Mouse (Mus musculus) midbrain, embryonic 14.5 days (tissue): Measurements from ENCODE around the gene Kcnj15. TPM values are rescaled to one million over a fixed set of nuclear protein-coding genes. Genes with fewer than 3 reads are reported as not detected.

Source experiments
- ATAC-seq: fragments of 200-750 bp; cut with Nextera tagmentation; 2 replicates; pipeline ENCODE4 v1.8.0; 2017; ENCODE audit warnings: moderate number of reproducible peaks, moderate library complexity; ENCODE audit not compliant: low FRiP score, low TSS enrichment
- DNase-seq: peaks from one replicate; pipeline ENCODE4 v3.0.0-alpha.2; 2015
- H3K27ac ChIP-seq: fragments of 300-500 bp; sonication (generic); replicated peaks from 2 replicates; pipeline ENCODE4 v1.5.1; 2014; ENCODE audit warnings: mild to moderate bottlenecking, low read depth, low read length, moderate library complexity
- H3K27me3 ChIP-seq: fragments of 300-500 bp; sonication (generic); 2 replicates; pipeline ENCODE4 v1.6.1; 2014; ENCODE audit warnings: low read length, control low read depth, mixed read lengths; ENCODE audit not compliant: control insufficient read depth, insufficient read depth
- H3K36me3 ChIP-seq: fragments of 300-500 bp; sonication (generic); 2 replicates; pipeline ENCODE4 v1.6.1; 2014; ENCODE audit warnings: low read length, control low read depth; ENCODE audit not compliant: control insufficient read depth, insufficient read depth
- H3K4me1 ChIP-seq: fragments of 300-500 bp; sonication (generic); 2 replicates; pipeline ENCODE4 v1.6.1; 2014; ENCODE audit warnings: mild to moderate bottlenecking, antibody characterized with exemption, low read length, control low read depth; ENCODE audit not compliant: control insufficient read depth, insufficient read depth
- H3K4me2 ChIP-seq: fragments of 300-500 bp; sonication (generic); 2 replicates; pipeline ENCODE4 v1.6.1; 2014; ENCODE audit warnings: mild to moderate bottlenecking, low read length, moderate library complexity
- H3K4me3 ChIP-seq: fragments of 300-500 bp; sonication (generic); replicated peaks from 2 replicates; pipeline ENCODE4 v1.5.1; 2014; ENCODE audit warnings: low read depth, low read length
- H3K9ac ChIP-seq: fragments of 300-500 bp; sonication (generic); replicated peaks from 2 replicates; pipeline ENCODE4 v1.6.1; 2014; ENCODE audit warnings: mild to moderate bottlenecking, low read length, moderate library complexity
- H3K9me3 ChIP-seq: fragments of 300-500 bp; sonication (generic); 2 replicates; pipeline ENCODE4 v1.6.1; 2016; ENCODE audit warnings: low read length, control low read depth, mixed read lengths; ENCODE audit not compliant: control insufficient read depth
- WGBS: fragments of 180-500 bp; shearing (Covaris S2); extraction: QIAGEN DNeasy Blood & Tissue Kit; methylation state at CpG from one replicate; pipeline ENCODE4 v1.1.7; 2014; 5-methylcytosine and 5-hydroxymethylcytosine counted together
- polyA plus RNA-seq: library from polyadenylated mRNA; unstranded; fragments of >200 nt; fragmentation: Nextera tagmentation; extraction: Ambion mirVana; gene quantifications from 2 replicates; pipeline ENCODE4 v1.2.1, GENCODE M21; 2014

The Kcnj15 gene
- polyA plus RNA-seq, 1 experiment from 2014 or later: not detected

DNA sequence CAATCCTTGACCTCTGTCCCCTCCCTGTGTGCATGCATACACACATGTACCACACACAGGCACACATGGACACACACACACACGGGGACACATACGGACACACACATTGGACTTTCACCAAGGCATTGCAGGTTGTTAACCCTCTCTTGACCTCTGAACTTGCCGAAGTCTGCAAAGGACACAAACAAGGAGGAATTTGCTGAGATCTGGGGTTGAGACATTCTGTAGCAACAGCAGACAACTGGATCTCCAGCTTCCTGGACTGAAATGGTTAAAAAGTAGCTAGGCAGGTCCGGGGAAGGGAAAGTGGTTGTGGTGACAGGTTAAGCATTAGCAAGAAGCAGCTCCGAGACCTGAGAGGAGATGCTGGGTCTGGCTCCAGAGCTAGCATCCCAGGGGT lies 16.7 kb upstream of the Kcnj15 start:
- Histone ChIP-seq H3K36me3 (no peaks in the 10 kb centered on the region), H3K4me2 (no peak overlapping the region), H3K9ac (no peak overlapping the region), H3K27me3 (no peaks in the 10 kb centered on the region), H3K4me3 (no peak overlapping the region), H3K27ac (no peak overlapping the region), H3K9me3 (no peaks in the 10 kb centered on the region), H3K4me1 (no peaks in the 10 kb centered on the region)
- no peak for DNase-seq
- ATAC-seq: no peak
- 68% methylated on average over 5 of the region's 5 CpGs for WGBS

- no peaks in the 10 kb centered on the region for H3K36me3 ChIP-seq
- H3K9ac ChIP-seq: no peak overlapping the region
- H3K4me2 ChIP-seq: no peak overlapping the region
- H3K4me3 ChIP-seq: no peak overlapping the region
- 84% methylated on average over 4 of the region's 4 CpGs for WGBS
- H3K27ac ChIP-seq: no peak overlapping the region
- H3K9me3 ChIP-seq: no peaks in the 10 kb centered on the region
- DNase-seq (no peak), ATAC-seq (no peak)
- H3K27me3 ChIP-seq: no peaks in the 10 kb centered on the region
- no peaks in the 10 kb centered on the region for H3K4me1 ChIP-seq
These were observed 15.8 kb upstream of the Kcnj15 start for GRCm38 (mm10) chr16:95241581-95241980.

GRCm38 (mm10) chr16:95242114-95242513 lies 15.2 kb upstream of the Kcnj15 start:
- H3K9me3 ChIP-seq: no peaks in the 10 kb centered on the region
- no peaks in the 10 kb centered on the region for H3K27me3 ChIP-seq
- ATAC-seq (no peak), DNase-seq (no peak)
- no peak overlapping the region for H3K4me3 ChIP-seq
- H3K4me1 ChIP-seq: no peaks in the 10 kb centered on the region
- H3K4me2 ChIP-seq: no peak overlapping the region
- H3K9ac ChIP-seq: no peak overlapping the region
- H3K27ac ChIP-seq: no peak overlapping the region
- H3K36me3 ChIP-seq: no peaks in the 10 kb centered on the region
- WGBS: 92% methylated on average over 4 of the region's 4 CpGs

- no peak for DNase-seq
- no peak for ATAC-seq
- Histone ChIP-seq H3K4me2 (no peak overlapping the region), H3K36me3 (no peaks in the 10 kb centered on the region), H3K9ac (no peak overlapping the region), H3K9me3 (no peaks in the 10 kb centered on the region), H3K27ac (no peak overlapping the region), H3K27me3 (no peaks in the 10 kb centered on the region), H3K4me1 (no peaks in the 10 kb centered on the region), H3K4me3 (no peak overlapping the region)
- WGBS: 92% methylated on average over 1 of the region's 1 CpGs
These were observed 14.0 kb upstream of the Kcnj15 start for GRCm38 (mm10) chr16:95243401-95243800.

DNA sequence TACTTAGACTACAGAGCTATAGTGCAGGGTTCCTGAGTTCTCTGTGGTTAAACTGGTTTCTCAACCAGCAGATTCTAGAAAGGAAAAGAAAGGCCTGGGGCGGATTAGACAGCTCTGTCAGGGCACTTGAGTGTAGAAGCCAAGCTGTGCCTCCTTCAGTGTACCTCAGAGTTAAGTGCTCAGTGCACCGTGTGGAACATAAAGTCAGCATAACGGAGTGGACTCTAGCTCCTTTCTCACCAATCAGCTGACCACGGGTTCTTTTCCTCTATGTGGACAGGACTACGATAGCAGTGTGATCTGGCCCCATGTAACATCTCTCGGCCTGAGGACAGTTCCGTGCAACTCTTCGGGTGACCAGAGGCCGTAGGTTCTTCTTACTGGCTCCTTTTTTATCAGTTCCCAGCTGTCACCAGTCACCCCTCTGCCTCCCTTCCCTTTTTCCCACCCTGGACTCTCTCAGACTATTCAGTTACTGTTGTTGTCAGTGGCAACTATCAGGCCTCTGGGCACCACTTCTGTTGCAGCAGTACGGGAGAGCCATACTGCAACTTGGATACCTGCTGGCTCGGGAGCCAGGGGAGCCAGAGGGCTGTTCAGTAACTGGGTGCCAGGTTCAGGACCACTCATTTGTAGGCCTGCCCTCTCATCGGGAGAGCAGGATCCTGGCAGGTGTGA lies 12.6 kb upstream of the Kcnj15 start:
- 89% methylated on average over 12 of the region's 12 CpGs for WGBS
- DNase-seq (no peak), ATAC-seq (no peak)
- Histone ChIP-seq H3K9ac (no peak overlapping the region), H3K4me3 (no peak overlapping the region), H3K9me3 (no peaks in the 10 kb centered on the region), H3K36me3 (no peaks in the 10 kb centered on the region), H3K27ac (no peak overlapping the region), H3K4me2 (no peak overlapping the region), H3K27me3 (no peaks in the 10 kb centered on the region), H3K4me1 (no peaks in the 10 kb centered on the region)

DNA sequence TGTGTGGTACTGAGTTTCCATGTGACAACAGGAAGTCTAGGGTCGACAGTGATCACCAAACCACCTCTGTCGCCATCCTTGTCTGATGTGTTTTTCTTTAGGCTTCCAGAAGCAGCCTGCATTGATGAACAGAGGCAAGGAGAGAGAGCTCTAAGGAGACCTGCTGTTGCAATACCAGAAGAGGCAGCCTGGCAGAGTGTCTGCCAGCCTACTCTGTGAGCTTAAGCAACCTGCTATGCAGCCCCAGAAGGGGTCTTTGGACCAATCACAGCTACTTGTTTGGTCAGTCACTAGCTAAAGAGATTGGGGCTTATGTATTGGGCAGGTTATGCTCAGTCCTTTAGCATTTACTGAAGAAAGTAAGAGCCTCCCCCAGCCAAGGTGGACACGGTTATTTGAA lies 11.9 kb upstream of the Kcnj15 start:
- Histone ChIP-seq H3K9ac (no peak overlapping the region), H3K27ac (no peak overlapping the region), H3K4me3 (no peak overlapping the region), H3K4me2 (no peak overlapping the region), H3K27me3 (no peaks in the 10 kb centered on the region), H3K36me3 (no peaks in the 10 kb centered on the region), H3K4me1 (no peaks in the 10 kb centered on the region), H3K9me3 (no peaks in the 10 kb centered on the region)
- no peak for ATAC-seq
- 78% methylated on average over 3 of the region's 3 CpGs for WGBS
- DNase-seq: no peak

GRCm38 (mm10) chr16:95248646-95249045 lies 8.7 kb upstream of the Kcnj15 start:
- WGBS: 95% methylated on average over 5 of the region's 5 CpGs
- no peak overlapping the region for H3K4me2 ChIP-seq
- DNase-seq (no peak), ATAC-seq (no peak)
- no peaks in the 10 kb centered on the region for H3K36me3 ChIP-seq
- H3K9me3 ChIP-seq: no peaks in the 10 kb centered on the region
- H3K4me3 ChIP-seq: no peak overlapping the region
- H3K27me3 ChIP-seq: no peaks in the 10 kb centered on the region
- no peak overlapping the region for H3K27ac ChIP-seq
- H3K9ac ChIP-seq: no peak overlapping the region
- no peaks in the 10 kb centered on the region for H3K4me1 ChIP-seq

DNA sequence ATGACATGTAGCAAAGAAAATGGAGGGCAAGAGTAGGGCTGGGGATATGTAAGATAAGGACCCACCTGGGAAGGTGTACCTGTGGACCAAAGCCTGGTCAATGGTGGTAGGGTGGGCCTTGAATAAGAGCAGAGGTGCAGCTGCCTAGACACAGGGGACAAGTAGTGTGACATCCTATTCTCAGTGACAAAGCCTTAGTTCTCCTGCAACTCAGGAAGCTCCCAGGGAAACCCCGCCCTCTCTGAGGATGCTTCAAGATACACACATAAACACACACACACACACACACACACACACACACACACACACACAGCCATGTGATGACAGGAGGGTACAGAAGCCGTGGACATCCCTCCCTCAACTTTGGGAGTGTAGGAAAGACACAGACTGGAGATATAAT lies 710 bp upstream of the Kcnj15 start:
- WGBS: 66% methylated on average over 2 of the region's 2 CpGs
- H3K9ac ChIP-seq: no peak overlapping the region

GRCm38 (mm10) chr16:95258100-95258499 lies 742 bp downstream of the Kcnj15 start:
- WGBS: 59% methylated on average over 4 of the region's 4 CpGs
- Histone ChIP-seq H3K27me3 (no peaks in the 10 kb centered on the region), H3K4me3 (no peak overlapping the region), H3K4me2 (no peak overlapping the region), H3K27ac (no peak overlapping the region), H3K36me3 (no peaks in the 10 kb centered on the region), H3K9ac (no peak overlapping the region), H3K9me3 (no peaks in the 10 kb centered on the region), H3K4me1 (no peaks in the 10 kb centered on the region)
- ATAC-seq (no peak), DNase-seq (no peak)

More for the DNA sequence above, 710 bp upstream of the Kcnj15 start:
- no peaks in the 10 kb centered on the region for H3K9me3 ChIP-seq
- H3K4me2 ChIP-seq: no peak overlapping the region
- H3K27me3 ChIP-seq: no peaks in the 10 kb centered on the region
- ATAC-seq (no peak), DNase-seq (no peak)
- no peaks in the 10 kb centered on the region for H3K4me1 ChIP-seq
- H3K27ac ChIP-seq: no peak overlapping the region
- no peaks in the 10 kb centered on the region for H3K36me3 ChIP-seq
- H3K4me3 ChIP-seq: no peak overlapping the region
